Mouse (Mus musculus): ENCODE data around the gene Plekhs1.

Gene Plekhs1

DNA sequence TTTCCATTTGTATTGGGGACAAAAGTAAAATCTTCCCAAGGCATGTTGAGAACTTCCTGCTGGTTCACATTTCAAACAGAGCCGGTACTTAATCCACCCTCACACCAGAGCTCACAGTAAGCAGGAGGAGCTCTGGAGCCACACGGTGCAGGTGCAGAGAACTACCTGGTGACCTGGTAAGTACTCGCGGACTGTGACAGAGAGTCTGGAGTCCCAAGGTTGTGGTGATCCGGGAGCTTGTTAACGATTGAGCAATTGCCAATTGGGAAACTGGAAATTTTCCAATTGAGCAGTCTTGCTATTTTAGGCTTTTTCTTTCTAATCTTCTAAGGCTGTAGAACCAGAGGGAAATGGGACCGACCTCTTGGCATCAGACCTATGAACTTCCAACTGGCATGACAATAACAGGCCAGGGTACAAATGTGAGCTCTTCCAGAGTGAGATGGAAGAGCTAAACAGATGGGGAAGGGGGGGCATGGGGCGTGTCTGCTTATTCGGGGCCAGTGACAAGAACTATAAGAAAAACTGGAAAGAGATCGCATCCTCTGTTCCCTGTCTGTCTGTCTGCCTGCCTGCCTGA, at the start of gene Plekhs1:
Gene Plekhs1, plus strand, starts transcription at position 119 of the 580 bp plus-strand sequence.
- no peak for DNase-seq (ENCODE audit: low spot score)

DNA sequence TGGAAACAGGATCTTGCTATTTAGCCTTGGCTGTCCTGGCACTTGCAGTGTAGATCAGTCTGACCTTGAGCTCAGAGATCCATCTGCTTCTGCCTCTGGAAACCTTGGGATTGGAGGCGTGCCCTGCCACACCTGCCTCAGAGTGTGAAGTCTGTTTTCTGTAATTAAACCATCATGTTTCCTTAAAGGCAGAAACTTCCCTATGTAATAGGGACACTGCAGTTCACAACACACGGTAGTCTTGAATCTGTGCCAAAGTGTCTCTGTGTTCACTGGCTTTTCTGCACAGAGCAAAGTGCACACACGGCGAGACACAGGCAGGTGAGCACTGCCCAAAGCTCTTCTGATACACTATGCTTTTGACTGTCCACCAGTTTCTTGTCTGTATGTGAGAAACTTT, 43.0 kb upstream of the Plekhs1 start:
- DNase-seq (ENCODE audit: low spot score): no peak

DNA sequence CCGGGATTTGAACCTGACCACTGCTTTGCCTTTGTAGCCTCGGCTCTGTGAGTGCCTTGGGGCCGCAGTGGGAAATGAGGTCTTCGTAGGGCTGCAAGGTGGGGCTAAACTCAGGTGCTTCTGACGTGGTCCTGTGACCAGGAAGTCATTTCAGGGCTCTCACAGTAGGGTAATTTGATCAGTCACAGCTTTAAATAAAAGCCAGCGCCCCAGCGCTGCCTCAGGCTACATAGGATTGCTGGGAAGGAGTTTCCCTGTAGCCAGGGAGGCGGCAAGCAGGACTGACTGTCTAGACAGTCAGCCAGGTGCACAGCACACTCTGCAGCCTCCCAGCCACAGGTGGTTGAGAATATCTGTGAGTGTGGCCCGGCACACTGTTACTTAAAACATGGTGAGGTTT, 42.0 kb upstream of the Plekhs1 start:
- no peak for DNase-seq (ENCODE audit: low spot score)

DNA sequence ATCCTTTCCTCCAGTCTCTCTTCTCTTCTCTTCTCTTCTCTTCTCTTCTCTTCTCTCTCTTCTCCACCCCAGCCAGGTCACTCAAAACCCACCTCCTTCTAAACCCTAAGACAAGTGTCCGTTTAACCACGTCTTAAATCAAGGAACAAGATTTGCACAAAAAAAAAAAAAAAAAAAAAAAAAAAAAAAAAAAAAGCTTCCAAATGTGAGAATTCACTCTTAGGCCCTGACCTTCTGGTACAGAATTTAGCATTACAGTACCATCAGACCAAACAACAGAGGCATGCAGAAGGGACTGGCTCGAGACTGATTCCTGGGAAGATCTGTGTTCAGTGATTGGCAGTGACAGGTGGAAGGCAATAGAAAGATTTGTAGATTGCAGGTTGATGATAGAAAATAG, 41.1 kb upstream of the Plekhs1 start:
- DNase-seq (ENCODE audit: low spot score): no peak

DNA sequence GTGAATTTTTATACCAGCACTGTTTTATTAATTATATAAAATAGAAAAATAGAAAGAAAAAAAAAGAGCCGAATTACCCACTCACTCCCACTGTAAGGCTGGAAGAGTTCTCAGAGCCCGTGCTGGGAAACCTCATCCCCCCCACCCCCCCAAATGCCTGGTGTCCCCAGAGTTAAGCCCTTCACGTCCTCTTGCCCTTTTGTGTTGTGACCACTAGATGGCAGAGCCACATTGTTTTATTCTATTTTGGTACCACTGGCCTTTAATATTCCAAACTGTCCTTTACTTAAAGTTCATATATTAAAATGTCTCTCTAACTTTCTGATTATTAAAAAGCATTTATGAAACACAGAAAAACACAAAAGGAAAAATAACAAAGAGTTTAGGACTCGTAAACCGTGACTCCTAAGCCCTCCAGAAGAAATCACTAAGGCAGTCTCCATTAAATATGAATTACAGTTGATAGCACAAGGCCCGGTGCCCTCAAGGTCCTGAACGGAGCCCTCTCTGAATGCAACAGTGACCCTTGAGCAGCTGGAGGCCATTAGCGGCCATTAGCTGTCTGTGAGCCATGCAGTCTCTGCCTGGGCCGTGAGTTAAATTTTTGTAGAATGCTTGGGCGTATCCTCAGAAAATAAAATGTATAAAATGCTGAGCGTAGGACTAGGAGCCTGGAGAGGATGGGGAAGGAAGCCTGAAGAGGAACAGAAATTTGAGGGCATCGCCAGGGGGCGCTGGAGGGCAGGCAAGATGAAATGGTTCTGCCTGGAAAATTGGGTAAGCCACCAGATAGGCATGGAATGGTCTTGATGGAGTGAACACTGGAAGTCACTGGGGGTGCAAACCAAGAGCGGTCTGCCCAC, 38.7 kb upstream of the Plekhs1 start:
- DNase-seq (ENCODE audit: low spot score): peak; percentile 84

DNA sequence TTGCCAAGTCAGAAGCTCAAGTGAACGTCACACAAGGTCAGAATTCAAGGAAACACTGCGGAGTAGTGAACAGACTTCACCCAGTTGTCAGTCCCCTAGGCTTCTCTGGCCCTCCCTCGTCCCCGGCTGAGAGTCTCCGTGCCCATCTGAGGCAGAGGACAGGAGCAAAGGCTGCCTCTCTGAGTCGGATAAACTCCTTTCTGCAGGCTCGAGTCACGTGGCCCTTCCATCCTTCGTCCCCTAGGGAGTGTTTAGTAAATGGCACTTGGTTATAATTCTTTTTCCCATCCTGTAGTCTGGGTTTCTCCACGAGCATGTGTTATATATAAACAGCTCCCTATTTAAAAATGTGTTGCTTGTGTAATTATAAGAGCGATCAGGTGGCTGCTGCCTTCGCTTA, 38.1 kb upstream of the Plekhs1 start:
- no peak for DNase-seq (ENCODE audit: low spot score)

DNA sequence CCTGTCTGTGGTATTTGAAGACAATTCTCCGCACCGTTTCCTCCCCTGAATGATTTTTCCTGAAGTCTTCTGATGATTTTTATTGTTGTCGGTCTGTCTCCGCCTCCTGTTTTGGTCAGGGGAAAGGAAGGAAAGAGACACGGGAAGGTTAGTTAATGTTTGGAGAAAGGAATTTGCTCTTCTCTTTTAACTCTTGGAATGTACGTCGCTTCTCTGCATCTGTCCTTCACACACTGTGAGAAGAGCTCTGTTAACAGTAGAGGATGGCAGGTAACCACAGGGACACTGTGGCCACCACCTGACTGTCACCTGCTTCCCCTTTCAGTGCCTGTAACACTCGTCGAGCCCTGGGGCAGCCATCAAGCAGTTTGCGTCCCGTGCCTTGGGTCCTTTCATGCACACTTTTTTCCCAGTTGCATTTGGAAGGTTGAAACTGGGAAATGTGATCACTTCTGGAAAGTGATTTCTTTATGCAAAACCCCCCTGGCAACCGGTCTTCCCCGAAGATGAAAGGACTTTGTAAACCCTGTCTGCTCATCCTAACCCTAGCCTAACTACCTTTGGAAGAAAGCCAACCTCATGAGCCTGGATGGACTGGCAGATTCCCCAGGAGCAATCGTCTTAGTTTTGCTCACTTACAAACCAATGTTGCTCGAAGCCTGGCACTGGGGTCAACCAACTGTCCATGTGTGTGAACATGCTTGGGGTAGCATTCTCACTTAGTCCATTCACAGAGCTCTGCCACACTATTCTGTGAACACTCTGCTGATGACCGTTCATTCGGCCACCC, 36.6 kb upstream of the Plekhs1 start:
- no peak for DNase-seq (ENCODE audit: low spot score)

DNA sequence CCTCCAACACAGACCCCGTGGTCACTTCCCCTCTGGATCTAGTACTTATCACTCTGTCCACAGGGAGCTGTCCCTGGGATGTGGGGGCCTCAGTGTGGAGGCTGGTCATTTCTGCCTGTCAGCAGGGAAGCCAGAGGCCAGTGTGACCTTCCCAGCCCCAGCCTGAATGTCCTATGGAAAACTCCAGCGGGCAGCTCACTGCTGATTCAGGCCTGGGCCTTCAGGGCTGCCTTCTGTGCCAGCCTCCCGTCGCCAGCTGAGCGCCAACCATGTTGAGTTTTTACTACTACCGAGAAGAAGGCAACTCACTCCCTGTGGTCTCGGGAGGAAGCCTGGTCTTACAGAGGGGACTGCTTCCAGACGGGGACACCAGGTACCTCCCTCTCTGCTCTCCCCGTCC, 35.9 kb upstream of the Plekhs1 start:
- DNase-seq (ENCODE audit: low spot score): no peak

DNA sequence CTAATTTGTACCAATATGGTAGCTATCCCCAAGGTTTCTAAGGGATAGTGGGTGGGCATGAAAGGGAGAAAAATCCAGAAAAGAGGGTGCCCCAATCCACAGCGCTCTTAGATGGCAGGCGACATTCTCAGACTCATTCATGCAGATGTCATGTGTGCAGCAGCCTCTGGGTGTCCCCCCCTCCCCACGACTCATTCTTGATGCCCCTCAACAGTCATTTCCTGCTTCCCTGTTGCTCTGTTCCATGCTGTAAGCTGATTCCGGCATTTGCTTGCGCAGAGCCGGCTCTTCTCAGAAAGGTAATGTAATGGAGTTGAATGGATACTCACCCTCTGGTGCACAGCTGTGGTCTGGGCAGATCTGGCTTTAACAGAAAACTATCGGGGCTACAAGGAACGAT, 31.1 kb upstream of the Plekhs1 start:
- peak; percentile 31 for DNase-seq (ENCODE audit: low spot score)

DNA sequence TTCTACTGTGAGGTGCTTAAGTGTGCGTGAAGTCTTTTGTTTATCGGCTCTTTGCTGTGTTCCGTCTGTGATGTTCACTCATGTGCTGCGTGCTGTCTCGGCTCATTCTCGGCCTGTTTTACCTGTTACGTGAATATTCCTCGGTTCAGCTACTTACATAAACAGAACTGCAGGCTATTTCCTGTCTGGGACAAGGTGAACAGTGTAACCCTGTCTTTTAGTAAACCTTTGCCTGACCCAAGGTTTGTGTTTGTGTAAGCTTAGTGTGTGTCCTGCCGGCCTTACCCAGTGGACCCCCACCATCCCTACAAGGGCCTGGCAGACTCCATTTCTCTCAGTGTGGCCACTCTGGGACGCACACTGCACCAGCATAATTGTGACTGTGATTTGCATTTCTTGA, 28.7 kb upstream of the Plekhs1 start:
- no peak for DNase-seq (ENCODE audit: low spot score)

DNA sequence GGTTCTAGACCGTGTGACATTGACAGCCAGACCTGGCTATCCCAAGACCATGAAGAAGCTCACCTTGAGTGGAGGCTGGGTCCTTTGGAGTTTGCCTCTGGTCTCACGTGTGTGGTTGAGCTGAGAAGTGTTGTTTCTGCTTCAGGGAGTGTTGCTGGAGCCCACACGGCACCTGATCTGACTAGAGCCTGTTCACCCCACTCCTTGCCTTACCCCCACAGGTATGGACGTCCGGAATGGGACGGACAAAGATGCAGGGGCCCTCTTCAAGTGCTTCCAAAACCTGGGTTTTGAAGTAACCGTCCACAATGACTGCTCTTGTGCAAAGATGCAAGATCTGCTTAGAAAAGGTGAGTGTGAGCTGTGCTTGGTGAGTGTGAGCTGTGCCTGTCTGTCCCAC, 27.9 kb upstream of the Plekhs1 start:
- DNase-seq (ENCODE audit: low spot score): no peak

DNA sequence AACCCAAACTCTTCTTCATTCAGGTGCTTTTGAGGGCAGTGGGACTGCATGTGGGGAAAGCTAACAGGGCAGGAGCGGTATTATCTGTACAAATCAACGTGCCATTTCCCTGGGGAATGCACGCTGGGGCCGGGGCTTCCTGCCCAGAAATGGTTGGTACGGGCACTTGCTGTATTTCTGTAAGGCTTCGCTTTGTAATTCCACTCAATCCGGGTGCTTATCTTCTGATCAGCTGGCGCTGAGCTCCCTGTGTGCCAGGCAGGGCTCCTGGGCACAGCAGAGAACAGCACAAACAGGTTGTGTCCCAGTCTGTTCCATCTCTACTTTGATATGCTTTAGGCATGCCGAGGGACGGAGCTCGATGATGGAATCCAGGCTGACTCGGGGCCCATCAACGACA, 25.1 kb upstream of the Plekhs1 start:
- DNase-seq (ENCODE audit: low spot score): no peak

DNA sequence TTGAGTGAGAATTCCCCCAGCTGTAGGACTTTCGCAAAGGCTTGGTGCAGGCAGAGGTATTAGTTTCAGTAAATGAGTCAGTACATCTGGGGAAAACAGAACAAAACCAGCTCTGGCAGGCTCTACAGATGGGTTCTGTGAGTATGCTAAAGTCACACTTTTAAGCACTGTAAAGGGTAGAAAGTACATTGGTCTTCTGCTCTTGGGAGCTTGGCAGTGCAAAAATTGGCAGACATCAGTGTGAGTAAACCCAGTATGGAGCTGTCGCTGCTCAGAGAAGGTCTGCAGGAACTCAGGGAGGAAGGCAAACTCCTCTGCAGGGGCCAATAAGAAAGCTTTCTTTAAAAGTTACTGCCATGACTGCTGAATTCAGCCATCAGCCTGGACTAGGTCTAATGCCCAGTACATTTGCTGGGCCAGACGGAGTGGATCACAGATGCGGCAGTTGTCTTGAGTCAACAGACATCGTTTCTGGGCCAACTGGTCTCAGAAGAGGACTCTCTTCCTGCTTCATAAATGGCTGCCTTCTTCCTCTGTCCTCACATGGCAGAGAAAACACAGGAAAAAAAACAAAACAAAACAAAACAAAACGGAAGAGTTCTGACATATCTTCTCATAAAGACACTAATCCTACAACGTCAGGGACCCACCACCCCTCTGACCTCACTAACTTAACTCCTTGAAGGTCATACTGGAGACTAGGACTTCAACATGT, 22.9 kb upstream of the Plekhs1 start:
- no peak for DNase-seq (ENCODE audit: low spot score)

DNA sequence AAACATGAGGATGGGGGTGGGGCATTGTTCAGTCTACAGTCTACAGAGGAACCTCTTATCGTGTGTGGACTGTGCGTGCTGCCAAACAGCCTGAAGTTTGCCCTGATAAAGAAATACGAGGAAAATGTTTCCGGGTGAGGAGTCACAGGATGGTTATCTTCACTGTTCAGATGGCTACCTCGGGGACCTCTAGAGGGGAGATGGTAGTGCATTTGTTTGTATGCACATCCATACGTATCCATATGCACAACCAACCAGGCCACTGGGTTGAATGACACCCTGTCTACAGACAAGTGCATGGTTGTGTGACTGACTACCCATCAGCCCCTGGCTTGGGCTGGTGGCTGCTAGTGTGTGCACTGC, 22.4 kb upstream of the Plekhs1 start:
- no peak for DNase-seq (ENCODE audit: low spot score)

DNA sequence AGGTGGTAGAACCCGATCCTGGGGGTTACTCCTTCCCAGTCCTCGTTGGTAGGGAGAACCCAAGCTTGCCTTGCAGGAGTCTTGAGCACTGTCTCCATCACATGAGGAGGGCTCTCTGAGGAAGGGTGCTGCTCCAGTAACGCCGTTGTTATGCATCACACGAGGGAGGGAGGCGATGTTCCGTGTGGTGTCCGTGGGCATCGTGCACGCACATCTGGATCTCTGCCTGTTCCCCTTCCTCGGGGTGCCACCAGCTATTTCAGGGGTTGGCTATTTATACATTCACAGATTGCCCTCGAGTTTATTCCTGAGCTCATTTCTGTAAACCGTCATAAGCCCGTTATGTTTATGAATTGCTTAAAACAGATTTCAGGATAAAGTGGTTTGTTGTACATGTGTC, 18.0 kb upstream of the Plekhs1 start:
- DNase-seq (ENCODE audit: low spot score): no peak

DNA sequence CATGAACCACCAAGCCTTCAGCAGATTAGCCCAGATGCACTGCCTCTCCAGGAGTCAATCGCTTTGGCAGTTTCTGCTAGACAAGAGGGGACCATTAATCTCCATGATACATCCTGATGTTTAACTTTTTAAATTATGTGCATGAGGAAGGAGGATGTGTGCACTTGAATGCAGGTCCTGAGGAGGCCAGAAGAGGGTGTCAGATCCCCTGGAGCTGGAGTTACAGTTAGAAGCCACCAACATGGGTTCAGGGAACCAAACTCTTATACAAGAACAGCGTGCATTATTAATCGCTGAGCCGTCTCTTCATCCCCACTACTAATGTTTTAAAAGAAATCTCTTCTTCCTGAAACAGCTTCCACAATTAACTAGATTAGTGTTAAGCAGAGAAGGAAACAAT, 12.7 kb upstream of the Plekhs1 start:
- DNase-seq (ENCODE audit: low spot score): no peak

DNA sequence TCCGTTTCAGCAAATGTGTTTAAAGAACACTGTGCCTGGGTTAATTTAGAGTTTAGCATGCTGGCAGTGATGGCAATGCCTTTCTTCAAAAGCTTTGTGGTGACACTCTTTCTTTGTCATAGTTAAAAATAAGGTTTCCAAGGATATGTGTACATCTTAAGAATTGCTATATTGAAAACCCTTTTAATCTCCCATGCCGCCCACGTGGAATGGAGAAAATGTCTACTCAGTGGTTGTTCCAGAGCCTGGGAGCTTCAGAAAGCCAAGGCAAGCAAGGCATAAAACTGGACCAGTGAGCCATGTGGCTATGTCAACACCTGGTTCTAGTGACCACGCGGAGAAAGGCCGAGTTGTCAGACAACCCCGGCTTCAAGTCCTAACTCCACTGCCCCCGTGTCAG, 11.9 kb upstream of the Plekhs1 start:
- no peak for DNase-seq (ENCODE audit: low spot score)

DNA sequence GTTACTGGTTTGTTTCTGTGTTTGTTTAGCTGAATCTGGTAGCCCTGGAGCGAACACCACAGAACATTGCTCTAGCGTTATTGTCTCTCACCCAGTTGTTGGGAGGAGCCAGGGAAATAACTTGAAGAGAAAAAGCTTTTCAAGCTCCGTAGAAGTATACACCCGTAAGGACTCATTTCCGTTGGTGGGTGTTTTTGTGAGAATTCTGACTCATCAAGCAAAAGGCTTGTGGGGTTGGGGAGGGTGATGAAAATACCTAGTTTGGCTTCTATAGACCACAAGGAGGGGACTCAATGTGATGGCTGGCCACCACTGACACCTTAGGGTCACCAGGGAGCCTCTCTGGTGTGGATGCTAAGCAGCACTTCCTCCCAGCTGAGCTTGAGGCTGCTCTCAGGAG, 10.5 kb upstream of the Plekhs1 start:
- DNase-seq (ENCODE audit: low spot score): no peak

DNA sequence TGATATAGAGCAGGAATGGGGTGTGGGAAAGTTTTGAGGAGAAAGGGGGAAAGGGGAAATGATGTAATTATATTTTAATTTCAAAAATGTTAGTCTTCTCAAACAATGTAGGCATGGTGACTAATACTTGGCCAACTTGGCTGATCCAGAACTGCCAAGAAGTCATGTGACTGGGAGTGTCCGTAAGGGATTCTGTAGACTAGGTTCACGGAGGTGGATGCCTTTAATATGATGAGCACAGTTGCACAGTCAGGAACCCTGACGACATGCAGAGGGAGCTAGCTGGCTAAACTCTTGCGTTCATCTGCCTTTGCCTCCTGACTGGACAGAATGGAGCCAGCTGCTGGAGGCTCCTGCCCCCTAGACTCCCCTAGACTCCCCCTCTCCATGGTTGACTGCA, 9.6 kb upstream of the Plekhs1 start:
- no peak for DNase-seq (ENCODE audit: low spot score)

DNA sequence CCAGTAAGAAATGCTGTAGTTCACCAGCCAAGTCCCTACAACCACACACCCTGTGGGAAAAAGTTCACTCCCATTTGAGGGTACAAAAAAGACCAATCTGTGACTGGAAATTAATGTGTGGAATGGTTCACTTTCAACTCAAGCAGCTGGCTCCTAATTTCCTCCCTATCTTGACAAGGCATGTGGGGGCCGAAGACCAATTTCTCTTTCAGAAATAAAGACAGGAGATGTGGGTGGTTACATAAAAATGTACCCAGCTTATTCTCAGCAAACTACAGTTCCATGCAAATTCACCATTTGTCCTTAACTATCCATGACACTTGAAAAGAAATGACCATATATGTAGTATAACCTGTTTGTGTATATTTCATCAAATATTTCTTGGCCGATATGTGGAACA, 9.0 kb upstream of the Plekhs1 start:
- no peak for DNase-seq (ENCODE audit: low spot score)

DNA sequence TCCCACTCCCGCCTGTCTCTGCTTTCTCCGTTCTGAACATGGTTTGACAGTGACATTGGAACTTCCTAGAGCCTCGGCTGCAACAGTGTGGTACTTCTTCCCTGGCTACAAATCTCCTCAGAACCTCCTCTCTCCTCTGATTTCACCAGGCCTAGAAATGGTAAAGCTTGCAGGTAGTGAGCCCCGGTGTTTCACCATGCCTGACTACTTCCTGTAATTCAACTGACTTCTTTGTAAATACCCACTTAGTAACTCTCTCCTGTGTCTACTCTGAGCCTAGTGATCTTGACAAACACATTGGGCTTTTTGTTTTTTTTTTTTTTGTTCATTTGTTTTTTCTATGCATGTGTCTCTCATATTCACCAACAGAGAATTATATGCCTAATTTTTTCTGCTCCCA, 6.6 kb upstream of the Plekhs1 start:
- DNase-seq (ENCODE audit: low spot score): no peak

DNA sequence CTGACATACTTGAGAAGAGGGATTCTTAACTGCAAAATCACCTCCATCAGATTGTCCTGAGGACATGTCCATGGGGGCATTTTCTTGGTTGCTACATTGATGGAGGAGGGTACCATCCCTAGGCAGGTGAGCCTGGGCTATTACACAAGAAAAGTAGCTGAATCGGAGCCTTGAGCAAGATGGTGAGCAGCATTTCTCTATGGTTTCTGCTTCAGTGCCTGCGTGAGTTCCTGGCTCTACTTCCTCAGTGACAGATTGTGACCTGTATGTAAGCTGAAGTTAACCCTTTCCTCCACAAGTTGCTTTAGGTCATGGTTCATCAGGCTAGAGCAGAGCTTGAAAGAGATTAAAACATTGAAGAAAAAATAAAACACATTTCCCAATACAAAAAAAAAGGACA, 6.1 kb upstream of the Plekhs1 start:
- no peak for DNase-seq (ENCODE audit: low spot score)

DNA sequence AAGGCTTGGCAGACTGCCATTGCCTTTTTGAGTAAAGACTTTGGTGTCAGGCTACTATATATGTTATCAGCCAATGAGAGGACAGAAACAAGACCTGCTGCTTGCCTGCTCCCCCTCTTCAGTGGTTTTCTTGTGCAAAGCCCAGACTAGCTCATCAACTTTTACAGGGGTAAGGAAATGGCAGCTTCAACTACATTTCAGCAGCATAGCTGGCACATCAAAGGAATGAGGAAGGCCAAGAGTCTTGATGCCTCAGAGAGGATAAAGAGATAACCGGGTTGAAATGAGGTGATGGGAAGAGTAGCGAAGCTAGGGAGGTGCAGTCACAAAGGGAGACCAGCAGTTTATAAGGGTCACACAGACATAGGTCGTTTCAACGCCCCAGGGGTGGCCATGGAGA, 3.9 kb upstream of the Plekhs1 start:
- no peak for DNase-seq (ENCODE audit: low spot score)

Data from embryo, embryonic 10.5 days (tissue).